Mouse (Mus musculus) retina, embryonic 14.5 days (tissue): ENCODE results near the gene Lrp4.
"Not testable (repeated sequence)": the region's sequence is repeated elsewhere in the genome, so short reads cannot be mapped to it uniquely, and the experiment has no call there.

Experiments
- DNase-seq: peaks from one replicate; pipeline ENCODE4 v3.0.0-alpha.2; 2015; ENCODE audit warnings: low spot score

Gene Lrp4

GRCm38 (mm10) chr2:91484698-91485097 is 27.4 kb downstream of the Lrp4 start:
- no peak for DNase-seq

- no peak for DNase-seq
These were observed 27.9 kb downstream of the Lrp4 start for GRCm38 (mm10) chr2:91485256-91485655.

GRCm38 (mm10) chr2:91487295-91487694 is 30.0 kb downstream of the Lrp4 start:
- DNase-seq: not testable (repeated sequence)

- no peak for DNase-seq
These were observed 34.8 kb downstream of the Lrp4 start for GRCm38 (mm10) chr2:91492071-91492635.

GRCm38 (mm10) chr2:91493981-91494380 is 36.7 kb downstream of the Lrp4 start:
- no peak for DNase-seq

- no peak for DNase-seq
These were observed 40.9 kb downstream of the Lrp4 start for GRCm38 (mm10) chr2:91498093-91498719.

GRCm38 (mm10) chr2:91508076-91508475 is 50.8 kb downstream of the Lrp4 start:
- DNase-seq: no peak

GRCm38 (mm10) chr2:91517186-91517585 is 59.9 kb downstream of the Lrp4 start:
- DNase-seq: no peak

- peak; percentile 95 for DNase-seq
These were observed 69.2 kb downstream of the Lrp4 start, which contains the start of gene Ckap5 for GRCm38 (mm10) chr2:91526294-91527146. Gene Ckap5, plus strand, starts transcription at chr2:91526762.

- no peak for DNase-seq
These were observed 69.8 kb downstream of the Lrp4 start for GRCm38 (mm10) chr2:91527147-91527486.

GRCm38 (mm10) chr2:91537588-91538205 is 80.4 kb downstream of the Lrp4 start:
- peak; percentile 81 for DNase-seq
